Mouse (Mus musculus): ENCODE results near the gene Psmd11. TPM values are rescaled to one million over a fixed set of nuclear protein-coding genes. Genes with fewer than 3 reads are reported as not detected.

Psmd11 gene
- polyA plus RNA-seq, 1 experiment from 2014 or later = 156 TPM

DNA sequence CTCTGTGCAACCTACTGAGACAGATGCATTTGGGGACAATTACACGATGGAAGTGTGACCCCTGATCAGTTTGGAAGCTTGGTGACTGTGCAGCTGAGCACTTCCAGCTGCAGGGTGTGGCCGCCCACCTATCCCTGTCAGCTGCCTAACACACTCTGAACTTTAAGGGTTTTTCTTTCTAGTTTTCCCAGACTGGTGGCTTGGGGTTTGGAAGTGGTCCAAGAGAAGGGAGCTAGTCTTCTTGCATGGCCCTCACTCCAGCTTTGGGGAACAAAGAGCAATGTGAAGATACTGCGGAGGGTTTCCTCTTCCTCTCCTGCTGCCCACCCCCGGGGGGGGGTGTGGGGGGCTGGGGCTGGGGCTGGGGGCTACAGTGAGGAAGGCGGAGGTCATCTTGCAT lies 51.0 kb downstream of the Psmd11 start:
- H3K9me3 ChIP-seq (ENCODE audit: control insufficient read depth) = no peaks in the 10 kb centered on the region
- WGBS = 78% methylated on average over 5 of the region's 5 CpGs
- no peak for ATAC-seq
- H3K27me3 ChIP-seq (replicated peaks; ENCODE audit: control insufficient read depth, insufficient read depth, low read length) = peaks cover 4% of the 10 kb centered on the region; the same call in 1 of the 2 replicates
- H3K36me3 ChIP-seq (ENCODE audit: control insufficient read depth, insufficient read depth) = peaks cover 26% of the 10 kb centered on the region
- no peak overlapping the region for H3K4me2 ChIP-seq (replicated peaks; ENCODE audit: low read depth)
- no peak for TF ChIP-seq CTCF (IDR thresholded peaks at IDR 0.05; ENCODE audit: low read depth)
- no peak overlapping the region for H3K9ac ChIP-seq (ENCODE audit: low read depth, low read length)
- H3K4me3 ChIP-seq (ENCODE audit: low read depth, low read length) = no peak overlapping the region
- H3K4me1 ChIP-seq (replicated peaks; ENCODE audit: control insufficient read depth, insufficient read depth, low read length) = no peaks in the 10 kb centered on the region
- no peak overlapping the region for H3K27ac ChIP-seq (ENCODE audit: low read depth, low read length)

DNA sequence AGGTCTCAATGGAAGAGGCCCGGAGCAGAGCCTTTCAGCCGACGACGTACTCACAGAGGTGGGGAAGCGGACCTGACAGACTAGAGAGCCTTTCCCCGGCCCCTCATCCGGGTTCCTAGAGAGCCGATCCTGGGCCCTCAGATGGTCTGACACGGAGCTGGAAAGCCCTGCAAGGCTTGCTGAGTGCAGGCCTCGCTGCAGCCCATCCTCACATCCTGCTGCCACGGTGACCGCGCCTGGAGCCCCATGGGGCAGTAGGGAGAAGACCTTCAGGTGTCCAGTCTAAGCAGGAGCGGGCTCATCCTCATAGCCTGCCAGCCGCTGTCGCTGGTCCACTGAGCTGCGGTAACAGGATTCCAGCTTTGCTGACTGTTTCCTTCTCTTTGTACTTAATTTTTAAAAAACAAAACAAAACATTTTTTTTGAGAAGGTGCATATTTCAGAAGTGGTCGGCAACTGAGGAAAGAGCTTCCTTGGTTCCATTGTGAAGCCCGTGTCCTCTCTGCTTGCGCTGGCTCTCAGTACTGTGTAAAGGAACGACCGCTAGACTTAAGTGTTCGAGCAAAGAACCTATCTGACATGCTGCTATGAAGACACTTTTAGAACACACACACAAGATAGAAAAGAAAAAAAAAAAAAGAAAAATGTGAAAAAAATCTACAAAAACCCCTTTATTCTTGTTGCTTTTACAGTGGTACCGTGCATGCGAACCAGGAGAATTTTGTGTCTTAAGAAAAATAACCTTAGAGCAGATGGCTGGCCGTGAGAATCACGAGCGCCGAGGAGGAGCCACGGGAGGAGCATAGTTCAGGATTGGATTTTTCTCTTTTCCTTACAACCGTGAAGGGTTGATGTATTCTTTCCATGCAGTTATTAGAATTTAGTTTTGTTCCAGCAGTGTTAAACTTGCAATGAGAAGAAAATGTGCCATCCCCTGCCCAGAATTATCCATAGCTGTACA lies 51.8 kb downstream of the Psmd11 start:
- WGBS = 90% methylated on average over 31 of the region's 31 CpGs

DNA sequence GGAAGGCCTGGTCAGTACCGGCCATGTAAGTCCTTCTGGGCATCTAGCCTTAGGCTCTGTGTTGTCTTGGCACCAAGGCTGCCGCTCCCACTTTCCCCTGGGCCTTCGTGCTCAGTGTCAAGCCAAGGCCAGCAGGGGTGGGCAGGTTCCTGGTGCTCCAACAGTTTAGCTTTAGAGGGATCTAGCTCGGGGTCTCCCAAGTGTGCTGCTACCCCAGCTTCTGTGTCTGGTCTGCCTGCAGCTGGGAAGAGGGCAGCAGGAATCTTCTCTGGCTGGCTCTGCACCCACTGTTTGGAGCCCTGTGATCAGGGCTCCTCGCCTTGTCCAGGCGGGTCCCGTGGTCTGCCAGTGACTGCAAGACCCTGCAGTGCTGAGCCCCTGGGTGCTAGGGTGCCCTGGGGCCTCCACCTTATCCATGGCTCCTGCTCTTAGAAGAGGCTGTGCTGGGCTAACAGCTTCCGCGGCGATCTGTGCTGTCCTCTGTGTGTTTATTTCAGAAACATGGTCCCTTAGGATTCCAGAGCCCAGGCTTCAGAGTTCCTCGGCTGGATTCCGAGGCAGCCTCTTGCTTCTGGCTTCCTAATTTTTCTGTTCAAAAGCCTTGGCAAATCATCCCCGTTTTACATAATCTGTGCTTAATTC lies 53.1 kb downstream of the Psmd11 start:
- Histone ChIP-seq H3K9me3 (ENCODE audit: control insufficient read depth) (no peaks in the 10 kb centered on the region), H3K4me1 (replicated peaks; ENCODE audit: control insufficient read depth, insufficient read depth, low read length) (no peaks in the 10 kb centered on the region), H3K27ac (ENCODE audit: low read depth, low read length) (no peak overlapping the region), H3K4me2 (replicated peaks; ENCODE audit: low read depth) (no peak overlapping the region), H3K4me3 (ENCODE audit: low read depth, low read length) (no peak overlapping the region), H3K27me3 (replicated peaks; ENCODE audit: control insufficient read depth, insufficient read depth, low read length) (peaks cover 4% of the 10 kb centered on the region; the same call in 1 of the 2 replicates), H3K9ac (ENCODE audit: low read depth, low read length) (no peak overlapping the region), H3K36me3 (ENCODE audit: control insufficient read depth, insufficient read depth) (peaks cover 30% of the 10 kb centered on the region)
- ATAC-seq = no peak
- TF ChIP-seq CTCF (IDR thresholded peaks at IDR 0.05; ENCODE audit: low read depth) = no peak
- 80% methylated on average over 13 of the region's 13 CpGs for WGBS

More for the DNA sequence above, 51.8 kb downstream of the Psmd11 start:
- peaks cover 26% of the 10 kb centered on the region for H3K36me3 ChIP-seq (ENCODE audit: control insufficient read depth, insufficient read depth)
- no peak for ATAC-seq
- no peak overlapping the region for H3K9ac ChIP-seq (ENCODE audit: low read depth, low read length)
- no peak overlapping the region for H3K4me3 ChIP-seq (ENCODE audit: low read depth, low read length)
- no peaks in the 10 kb centered on the region for H3K4me1 ChIP-seq (replicated peaks; ENCODE audit: control insufficient read depth, insufficient read depth, low read length)
- no peaks in the 10 kb centered on the region for H3K9me3 ChIP-seq (ENCODE audit: control insufficient read depth)
- H3K27me3 ChIP-seq (replicated peaks; ENCODE audit: control insufficient read depth, insufficient read depth, low read length) = peaks cover 4% of the 10 kb centered on the region; the same call in 1 of the 2 replicates
- H3K4me2 ChIP-seq (replicated peaks; ENCODE audit: low read depth) = no peak overlapping the region
- no peak for TF ChIP-seq CTCF (IDR thresholded peaks at IDR 0.05; ENCODE audit: low read depth)
- H3K27ac ChIP-seq (ENCODE audit: low read depth, low read length) = no peak overlapping the region

DNA sequence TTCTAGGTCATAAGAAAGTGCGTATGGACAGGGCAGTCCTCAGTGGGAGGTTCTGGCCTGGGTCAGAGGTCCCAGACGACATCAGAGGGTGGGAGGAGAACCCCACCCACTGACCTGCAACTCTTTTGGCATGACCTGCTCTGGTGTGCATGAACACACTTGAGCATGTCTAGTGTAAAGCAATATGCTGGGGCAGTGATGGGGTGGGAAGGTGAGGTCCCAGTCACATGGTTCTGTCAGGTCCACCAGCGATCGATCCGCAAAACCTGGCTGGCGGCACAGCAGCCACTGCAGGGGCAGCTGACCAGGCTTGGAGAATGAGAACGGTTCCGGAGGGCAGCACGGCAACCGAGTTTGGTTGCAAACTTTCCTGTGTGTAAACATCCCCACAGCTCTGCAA lies 53.9 kb downstream of the Psmd11 start:
- no peak overlapping the region for H3K4me2 ChIP-seq (replicated peaks; ENCODE audit: low read depth)
- no peak overlapping the region for H3K9ac ChIP-seq (ENCODE audit: low read depth, low read length)
- no peaks in the 10 kb centered on the region for H3K4me1 ChIP-seq (replicated peaks; ENCODE audit: control insufficient read depth, insufficient read depth, low read length)
- no peak overlapping the region for H3K27ac ChIP-seq (ENCODE audit: low read depth, low read length)
- H3K36me3 ChIP-seq (ENCODE audit: control insufficient read depth, insufficient read depth) = peaks cover 30% of the 10 kb centered on the region
- 70% methylated on average over 10 of the region's 10 CpGs for WGBS
- ATAC-seq = no peak
- H3K9me3 ChIP-seq (ENCODE audit: control insufficient read depth) = no peaks in the 10 kb centered on the region
- TF ChIP-seq CTCF (IDR thresholded peaks at IDR 0.05; ENCODE audit: low read depth) = no peak
- peaks cover 4% of the 10 kb centered on the region; the same call in 1 of the 2 replicates for H3K27me3 ChIP-seq (replicated peaks; ENCODE audit: control insufficient read depth, insufficient read depth, low read length)
- H3K4me3 ChIP-seq (ENCODE audit: low read depth, low read length) = no peak overlapping the region

DNA sequence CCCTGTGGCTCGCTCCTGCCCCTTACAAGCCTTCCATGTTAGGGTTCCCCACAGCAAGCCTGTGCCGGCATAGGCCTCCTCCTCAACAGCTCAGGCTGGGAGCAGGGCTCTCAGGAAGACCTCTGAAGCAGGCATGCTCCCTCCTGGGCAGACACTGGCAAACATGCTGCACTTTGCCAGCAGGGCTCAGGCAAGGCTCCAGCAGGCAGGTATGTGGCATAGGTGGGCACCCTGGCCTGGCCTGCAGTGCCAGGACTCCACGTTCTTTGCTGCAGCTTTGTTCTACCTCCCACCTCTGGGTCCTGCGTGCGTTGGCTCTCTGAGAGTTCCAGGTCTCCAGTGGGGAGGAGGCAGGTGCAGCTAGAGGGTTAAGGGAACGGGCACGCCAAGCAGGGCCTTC lies 54.5 kb downstream of the Psmd11 start:
- 91% methylated on average over 7 of the region's 7 CpGs for WGBS
- Histone ChIP-seq H3K27ac (ENCODE audit: low read depth, low read length) (no peak overlapping the region), H3K4me2 (replicated peaks; ENCODE audit: low read depth) (no peak overlapping the region), H3K36me3 (ENCODE audit: control insufficient read depth, insufficient read depth) (peaks cover 30% of the 10 kb centered on the region), H3K9me3 (ENCODE audit: control insufficient read depth) (no peaks in the 10 kb centered on the region), H3K27me3 (replicated peaks; ENCODE audit: control insufficient read depth, insufficient read depth, low read length) (peaks cover 4% of the 10 kb centered on the region; the same call in 1 of the 2 replicates), H3K9ac (ENCODE audit: low read depth, low read length) (no peak overlapping the region), H3K4me1 (replicated peaks; ENCODE audit: control insufficient read depth, insufficient read depth, low read length) (no peaks in the 10 kb centered on the region), H3K4me3 (ENCODE audit: low read depth, low read length) (no peak overlapping the region)
- no peak for ATAC-seq
- TF ChIP-seq CTCF (IDR thresholded peaks at IDR 0.05; ENCODE audit: low read depth) = no peak

DNA sequence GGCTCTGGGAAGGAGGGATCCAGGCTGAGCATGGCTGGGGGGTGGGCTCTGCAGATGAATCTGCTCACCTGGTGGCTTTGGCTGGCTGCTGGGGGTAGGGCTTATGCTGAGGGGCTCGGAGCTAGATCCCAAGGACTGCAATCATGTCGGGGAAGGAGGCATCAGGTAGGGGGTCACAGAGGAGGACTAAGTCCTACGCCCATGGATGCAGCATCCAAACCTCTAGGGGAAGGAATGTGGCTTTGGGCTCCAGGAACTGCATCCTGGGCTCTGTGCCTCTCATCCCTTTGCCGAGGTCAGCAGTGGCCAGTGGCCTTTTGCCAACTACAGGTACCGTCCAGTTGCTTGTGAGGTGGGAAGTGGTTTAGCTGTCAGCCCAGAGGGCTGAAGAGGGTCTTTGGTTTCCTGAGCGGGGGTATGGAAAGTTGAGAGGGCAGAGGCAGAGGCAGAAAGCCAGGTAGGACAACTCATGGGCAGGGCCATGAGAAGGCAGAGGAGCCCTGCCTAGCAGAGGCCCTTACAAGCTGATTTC lies 55.2 kb downstream of the Psmd11 start:
- WGBS = 75% methylated on average over 6 of the region's 6 CpGs
- Histone ChIP-seq H3K4me1 (replicated peaks; ENCODE audit: control insufficient read depth, insufficient read depth, low read length) (no peaks in the 10 kb centered on the region), H3K27ac (ENCODE audit: low read depth, low read length) (no peak overlapping the region), H3K4me2 (replicated peaks; ENCODE audit: low read depth) (no peak overlapping the region), H3K27me3 (replicated peaks; ENCODE audit: control insufficient read depth, insufficient read depth, low read length) (peaks cover 2% of the 10 kb centered on the region; the same call in 1 of the 2 replicates), H3K9me3 (ENCODE audit: control insufficient read depth) (no peaks in the 10 kb centered on the region), H3K36me3 (ENCODE audit: control insufficient read depth, insufficient read depth) (peaks cover 30% of the 10 kb centered on the region), H3K4me3 (ENCODE audit: low read depth, low read length) (no peak overlapping the region), H3K9ac (ENCODE audit: low read depth, low read length) (no peak overlapping the region)
- no peak for TF ChIP-seq CTCF (IDR thresholded peaks at IDR 0.05; ENCODE audit: low read depth)
- ATAC-seq = no peak
